Mouse (Mus musculus): ENCODE measurements around the gene Ndufaf2.

Ndufaf2 gene

GRCm38 (mm10) chr13:108158465-108159240, at the start of gene Ndufaf2, which contains the start of gene Ercc8:
Ndufaf2 (minus strand) TSS chr13:108158623.
Ercc8 (plus strand) TSS chr13:108158731.
- DNase-seq, result peak; percentile 93 to 96

GRCm38 (mm10) chr13:108208090-108208489, 49.7 kb upstream of the Ndufaf2 start:
- no peak for DNase-seq

DNA sequence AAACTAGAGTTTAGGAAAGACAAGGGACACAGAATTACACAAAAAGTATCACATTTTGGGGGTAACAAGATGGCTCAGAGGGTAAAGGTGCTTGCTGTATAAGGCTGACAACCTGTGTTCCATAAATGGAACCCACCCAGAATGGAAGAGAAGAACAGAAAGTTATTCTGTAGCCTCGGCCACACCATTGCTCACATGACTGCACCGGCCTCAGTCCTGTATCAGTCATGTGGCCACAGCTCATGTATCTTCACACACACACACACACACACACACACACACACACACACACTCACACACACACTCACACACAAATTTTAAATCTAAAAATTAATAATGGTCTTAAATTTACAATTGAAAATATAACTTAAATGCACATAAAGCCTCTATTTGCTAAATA, 49.0 kb upstream of the Ndufaf2 start:
- no peak for DNase-seq

- no peak for DNase-seq
Observed at GRCm38 (mm10) chr13:108204857-108205256, 46.4 kb upstream of the Ndufaf2 start.

DNA sequence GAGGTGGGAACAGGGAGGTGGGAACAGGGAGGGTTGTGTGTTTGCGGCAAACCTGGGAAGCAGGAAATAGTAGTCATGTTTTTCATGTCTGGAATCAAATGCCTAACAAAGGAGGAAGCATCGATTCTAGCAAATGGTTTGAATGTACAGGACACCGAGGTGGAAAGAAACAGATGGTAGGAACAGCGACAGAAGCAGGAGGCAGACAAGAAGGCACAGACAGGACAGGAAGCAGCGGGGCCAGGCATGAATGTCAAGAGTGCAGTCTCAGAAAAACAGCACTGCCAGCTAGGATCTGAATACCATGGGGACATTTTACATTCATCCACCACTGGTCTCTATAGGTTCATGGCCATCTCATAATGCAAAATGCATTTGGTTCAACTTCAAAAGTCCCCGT, 37.1 kb upstream of the Ndufaf2 start:
- no peak for DNase-seq

- peak; percentile 53 to 75 for DNase-seq
Observed at GRCm38 (mm10) chr13:108191074-108191720, 32.8 kb upstream of the Ndufaf2 start.

GRCm38 (mm10) chr13:108187994-108188393, 29.6 kb upstream of the Ndufaf2 start:
- DNase-seq, result no peak

DNA sequence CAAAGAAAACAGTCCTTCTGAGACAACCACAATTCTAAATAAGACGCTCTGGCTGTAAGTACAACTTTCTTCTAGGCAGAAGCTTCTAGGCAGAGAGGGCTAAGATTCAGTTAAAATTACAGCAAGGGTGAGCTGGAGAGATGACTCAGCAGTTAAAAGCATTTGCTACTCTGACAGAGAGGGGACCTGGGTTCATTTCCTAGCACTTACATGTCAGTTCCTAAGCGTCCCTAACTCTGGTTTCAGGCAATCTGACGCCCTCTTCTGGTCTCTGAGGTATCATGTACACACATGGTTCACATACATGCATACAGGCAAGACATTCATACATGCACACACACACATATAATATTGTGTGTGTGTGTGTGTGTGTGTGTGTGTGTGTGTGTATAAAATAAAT, 27.1 kb upstream of the Ndufaf2 start:
- DNase-seq, result no peak

- no peak for DNase-seq
Observed at GRCm38 (mm10) chr13:108184743-108185255, 26.4 kb upstream of the Ndufaf2 start.

- DNase-seq, result no peak
Observed at GRCm38 (mm10) chr13:108180821-108181220, 22.4 kb upstream of the Ndufaf2 start.

- DNase-seq, result no peak
Observed at GRCm38 (mm10) chr13:108179618-108180017, 21.2 kb upstream of the Ndufaf2 start.

DNA sequence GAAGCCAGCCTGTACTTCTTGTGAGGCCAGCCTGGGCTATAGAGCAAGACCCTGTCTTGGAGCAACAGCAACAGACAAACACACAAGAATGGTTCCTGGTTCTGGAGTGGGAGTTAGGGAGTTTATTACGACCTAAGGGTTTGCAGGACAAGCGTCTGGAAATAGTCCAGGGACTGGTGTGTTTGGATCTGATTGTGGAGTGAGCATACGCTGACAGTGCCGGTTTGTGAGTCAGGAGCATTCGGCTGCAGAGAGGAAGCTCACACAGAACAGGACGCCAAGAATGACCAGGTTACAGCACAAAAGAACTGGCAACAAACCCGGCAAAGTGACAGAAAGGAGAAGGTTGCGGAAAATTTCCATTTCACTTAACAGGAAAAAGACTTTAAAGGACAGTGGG, 12.1 kb upstream of the Ndufaf2 start:
- no peak for DNase-seq

GRCm38 (mm10) chr13:108170002-108170401, 11.6 kb upstream of the Ndufaf2 start:
- DNase-seq, result no peak

- no peak for DNase-seq
Observed at GRCm38 (mm10) chr13:108164621-108165020, 6.2 kb upstream of the Ndufaf2 start.

DNA sequence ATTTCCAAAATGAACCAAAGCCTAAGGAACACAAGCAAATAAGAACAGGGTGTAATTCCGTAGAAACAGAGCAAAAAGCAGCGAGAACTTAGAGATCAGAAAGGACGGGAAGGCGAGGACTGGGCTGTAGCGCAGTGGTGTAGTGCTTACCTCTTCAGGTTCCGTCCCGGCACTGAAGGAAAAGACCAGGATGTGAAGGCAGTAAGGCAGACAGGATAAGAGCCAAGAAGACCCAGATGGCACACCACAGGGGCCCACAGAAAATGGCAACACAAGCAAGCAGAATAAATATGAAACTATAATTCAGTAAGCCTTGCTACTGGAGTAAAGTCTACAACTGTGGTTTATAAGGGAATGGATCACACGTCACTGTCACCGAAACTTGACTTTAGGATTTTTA, 5.5 kb upstream of the Ndufaf2 start:
- DNase-seq, result no peak

DNA sequence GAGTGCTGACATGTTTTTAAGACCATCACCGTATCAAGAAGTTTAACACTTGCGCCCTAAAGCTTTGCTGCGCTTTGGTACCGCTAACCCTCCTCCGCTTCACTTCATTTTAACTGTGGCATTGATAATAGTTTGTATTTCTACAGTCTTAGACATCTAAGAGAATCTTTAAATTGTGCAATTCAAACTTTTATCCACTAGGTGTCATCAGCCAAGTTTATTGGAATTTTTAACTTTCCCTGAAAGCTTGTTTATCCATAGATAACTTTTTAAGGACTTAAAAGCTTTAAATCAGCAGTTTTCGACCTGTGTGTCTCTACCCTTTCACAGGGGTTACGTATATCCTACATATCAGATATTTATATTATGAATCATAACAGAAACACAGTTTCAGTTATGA, 1.5 kb upstream of the Ndufaf2 start:
- DNase-seq, result no peak

GRCm38 (mm10) chr13:108159241-108159575, 785 bp upstream of the Ndufaf2 start:
- DNase-seq, result no peak

DNA sequence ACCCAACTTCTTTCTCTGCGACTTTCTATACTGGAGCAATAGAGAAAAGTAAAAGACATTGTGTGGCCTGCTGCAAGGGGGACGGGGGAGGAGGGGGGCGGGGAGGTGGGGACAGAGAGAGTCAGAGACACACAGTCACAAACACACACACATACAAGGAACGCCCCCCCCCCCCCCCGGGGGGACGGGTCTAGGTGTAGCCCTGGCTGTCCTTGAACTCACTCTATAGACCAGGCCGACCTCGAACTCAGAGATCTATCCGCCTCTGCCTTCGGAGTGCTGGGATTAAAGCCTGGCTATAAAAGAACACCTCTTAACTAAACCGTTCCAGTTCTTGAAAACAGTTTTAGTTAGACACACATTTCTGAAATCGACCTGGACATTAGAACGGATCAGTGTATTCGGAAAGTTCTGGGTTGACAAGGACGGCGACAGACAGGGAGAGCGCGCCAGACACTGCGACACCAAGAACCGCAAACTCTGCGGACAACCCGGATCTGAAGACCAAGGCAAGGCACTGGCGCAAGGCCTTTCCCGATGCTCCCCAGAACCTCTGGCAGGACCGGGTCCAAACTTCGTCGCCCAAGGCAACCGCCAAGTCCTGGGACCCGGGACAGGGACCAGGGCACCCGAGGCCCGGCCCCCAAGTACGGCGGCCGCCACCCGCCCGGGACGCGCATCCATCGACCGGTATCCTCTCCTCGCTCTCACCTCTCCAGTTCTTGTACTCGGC, 525 bp downstream of the Ndufaf2 start:
- no peak for DNase-seq

GRCm38 (mm10) chr13:108157156-108157555, 1.3 kb downstream of the Ndufaf2 start:
- no peak for DNase-seq

DNA sequence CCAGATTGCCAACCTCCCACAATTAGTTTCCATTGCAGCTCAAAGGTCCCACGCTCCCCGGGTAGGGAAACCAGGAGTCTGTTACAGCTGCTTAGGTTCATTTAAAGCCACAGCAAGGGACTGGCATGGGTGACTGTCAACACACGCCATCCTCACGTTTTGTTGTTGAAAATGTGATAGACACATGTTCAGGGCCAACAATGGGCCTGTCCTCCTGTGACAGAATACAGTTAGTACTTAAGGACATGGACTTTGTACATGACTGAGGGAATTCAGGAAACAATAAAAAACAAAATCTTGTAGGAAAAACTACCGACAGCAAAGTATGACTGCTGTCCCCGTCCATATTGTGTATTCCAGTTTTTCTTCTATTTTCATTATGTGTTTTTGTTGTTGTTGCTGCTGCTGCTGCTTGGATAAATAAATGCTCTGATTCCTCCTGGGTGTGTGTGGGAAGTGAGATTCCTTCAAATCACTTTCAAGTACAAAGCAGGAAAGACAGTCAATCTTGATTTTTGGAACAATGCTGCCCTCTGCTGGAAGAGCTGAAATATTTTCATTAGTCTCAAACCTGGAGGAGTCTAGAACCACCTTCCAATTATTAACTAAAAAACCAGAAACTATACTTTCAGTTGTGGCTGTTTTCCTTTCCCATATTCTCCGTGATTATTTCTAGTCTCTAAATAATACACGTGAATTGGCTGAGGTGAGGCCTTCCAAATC, 5.6 kb downstream of the Ndufaf2 start:
- DNase-seq, result peak; percentile 12 to 44

DNA sequence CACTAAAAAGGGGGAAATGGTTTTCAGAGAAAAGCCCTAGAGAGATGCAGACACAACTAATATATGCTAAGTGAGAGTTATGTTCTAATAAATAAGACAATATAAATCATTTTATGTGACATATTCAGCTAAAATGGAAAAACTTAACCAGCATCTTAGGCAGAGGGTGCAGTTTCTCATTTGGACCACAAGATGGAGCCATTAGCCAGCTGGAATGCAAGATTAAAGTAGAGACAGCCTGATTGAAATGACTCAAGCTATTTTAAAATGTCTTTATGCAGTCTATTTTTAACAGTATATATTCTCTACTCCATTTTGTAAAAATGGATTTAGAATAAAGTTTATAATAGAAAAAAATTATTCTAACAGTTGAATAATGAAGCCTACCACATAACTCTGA, 6.6 kb downstream of the Ndufaf2 start:
- peak in 1 of 2 experiments; percentile 20 for DNase-seq

GRCm38 (mm10) chr13:108144086-108144485, 14.3 kb downstream of the Ndufaf2 start:
- no peak for DNase-seq

DNA sequence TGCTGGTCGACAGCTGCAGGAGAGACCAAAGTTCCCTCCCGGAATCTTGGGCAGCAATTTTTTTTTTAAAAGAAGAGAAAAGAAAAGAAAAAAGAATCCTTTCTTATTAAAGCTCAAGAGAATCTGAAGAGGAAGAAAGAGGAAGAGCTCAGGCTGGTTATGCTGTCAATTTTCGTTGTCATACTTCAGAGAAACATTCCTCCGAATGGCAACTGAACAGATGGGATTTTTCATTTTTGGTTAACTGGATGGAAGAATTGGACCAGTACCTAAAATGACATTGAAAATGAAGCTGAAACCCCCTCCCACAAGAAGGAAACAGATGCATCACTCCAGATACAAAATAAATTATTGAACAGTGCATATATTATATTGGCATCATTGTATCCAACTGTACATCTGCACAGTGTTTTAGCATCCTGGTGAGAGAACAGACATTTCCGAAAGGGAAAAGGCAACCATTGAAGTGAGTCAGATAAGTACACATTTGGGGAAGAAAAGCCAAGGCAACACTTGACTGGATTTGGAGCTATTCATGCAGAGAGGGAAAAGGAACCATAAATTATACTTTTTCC, 19.9 kb downstream of the Ndufaf2 start:
- no peak for DNase-seq
